Mouse (Mus musculus) midbrain, embryonic 10.5 days (tissue): ENCODE data around the gene Hist1h3g. TPM values are rescaled to one million over a fixed set of nuclear protein-coding genes. Genes with fewer than 3 reads are reported as not detected.
"Not testable (repeated sequence)": the region's sequence is repeated elsewhere in the genome, so short reads cannot be mapped to it uniquely, and the experiment has no call there.

Experiments
- DNase-seq: peaks from one replicate; pipeline ENCODE4 v3.0.0-alpha.2; 2017; ENCODE audit warnings: low spot score
- H3K27ac ChIP-seq: fragments of 300-500 bp; sonication (generic); replicated peaks from 2 replicates; pipeline ENCODE4 v1.5.1; 2016; ENCODE audit warnings: mild to moderate bottlenecking
- H3K27me3 ChIP-seq: fragments of 300-500 bp; sonication (generic); 2 replicates; pipeline ENCODE4 v1.6.1; 2016; ENCODE audit warnings: low read depth, mild to moderate bottlenecking; ENCODE audit not compliant: poor library complexity, severe bottlenecking
- H3K36me3 ChIP-seq: fragments of 300-500 bp; sonication (generic); 2 replicates; pipeline ENCODE4 v1.6.1; 2016; ENCODE audit warnings: mild to moderate bottlenecking, moderate library complexity
- H3K4me1 ChIP-seq: fragments of 300-500 bp; sonication (generic); 2 replicates; pipeline ENCODE4 v1.6.1; 2016
- H3K4me3 ChIP-seq: fragments of 300-500 bp; sonication (generic); 2 replicates; pipeline ENCODE4 v1.5.1; 2016; ENCODE audit warnings: mild to moderate bottlenecking, moderate library complexity
- H3K9me3 ChIP-seq: fragments of 300-500 bp; sonication (generic); replicated peaks from 2 replicates; pipeline ENCODE4 v1.6.1; 2016; ENCODE audit warnings: mild to moderate bottlenecking
- WGBS: fragments of 180-500 bp; shearing (Covaris S2); methylation state at CpG from one replicate; pipeline ENCODE4 v1.1.7; 2016; 5-methylcytosine and 5-hydroxymethylcytosine counted together
- polyA plus RNA-seq: library from polyadenylated mRNA; unstranded; fragments of >200 nt; fragmentation: Nextera tagmentation; extraction: Ambion mirVana; gene quantifications from 2 replicates; pipeline ENCODE4 v1.2.1, GENCODE M21; 2016

The Hist1h3g gene
- 5.5 and 5.6 TPM in 2 replicates for polyA plus RNA-seq

- under 1% methylated on average over 53 of the region's 62 CpGs for WGBS
- Histone ChIP-seq H3K4me3 (peak within 1 kb of the TSS; percentile 65), H3K4me1 (peaks cover 44% of the 10 kb centered on the region), H3K27ac (peak within 1 kb of the TSS; percentile 97)
- H3K9me3 ChIP-seq, H3K27me3 ChIP-seq, H3K36me3 ChIP-seq: not testable (repeated sequence)
- peak; percentile 92 for DNase-seq
These were observed at the start of gene Hist1h3g for GRCm38 (mm10) chr13:23535137-23536075. Gene Hist1h3g, plus strand, starts transcription at chr13:23535422.

- WGBS = 1% methylated on average over 13 of the region's 14 CpGs
These were observed 46.6 kb upstream of the Hist1h3g start, which contains the start of gene Btn2a2 for GRCm38 (mm10) chr13:23488400-23489322. Gene Btn2a2, minus strand, starts transcription at chr13:23488857.

GRCm38 (mm10) chr13:23490863-23491262 lies 44.4 kb upstream of the Hist1h3g start:
- H3K4me3 ChIP-seq = no peak overlapping the region
- no peaks in the 10 kb centered on the region for H3K36me3 ChIP-seq
- H3K27me3 ChIP-seq = peaks cover 25% of the 10 kb centered on the region
- 92% methylated on average over 1 of the region's 1 CpGs for WGBS
- no peak overlapping the region for H3K27ac ChIP-seq
- no peaks in the 10 kb centered on the region for H3K9me3 ChIP-seq
- H3K4me1 ChIP-seq = peaks cover 26% of the 10 kb centered on the region
- no peak for DNase-seq

More at GRCm38 (mm10) chr13:23488400-23489322, 46.6 kb upstream of the Hist1h3g start, which contains the start of gene Btn2a2:
- Histone ChIP-seq H3K27me3 (peaks cover 23% of the 10 kb centered on the region), H3K27ac (peak within 1 kb of the TSS; percentile 42), H3K4me3 (peak within 1 kb of the TSS; percentile 50), H3K9me3 (no peaks in the 10 kb centered on the region), H3K36me3 (no peaks in the 10 kb centered on the region), H3K4me1 (peaks cover 26% of the 10 kb centered on the region)
- peak; percentile 62 for DNase-seq

- 16% methylated on average over 1 of the region's 1 CpGs for WGBS
- Histone ChIP-seq H3K27ac (no peak overlapping the region), H3K36me3 (no peaks in the 10 kb centered on the region), H3K4me1 (peaks cover 26% of the 10 kb centered on the region), H3K27me3 (peaks cover 25% of the 10 kb centered on the region), H3K4me3 (no peak overlapping the region), H3K9me3 (no peaks in the 10 kb centered on the region)
- DNase-seq = no peak
These were observed 44.0 kb upstream of the Hist1h3g start for GRCm38 (mm10) chr13:23491263-23491662.

- 5% methylated on average over 14 of the region's 14 CpGs for WGBS
- no peak for DNase-seq
- Histone ChIP-seq H3K27me3 (peaks cover 22% of the 10 kb centered on the region), H3K27ac (0 out of 2 replicates have a peak overlapping the region, but pooled peaks have one; percentile 4), H3K36me3 (no peaks in the 10 kb centered on the region), H3K9me3 (no peaks in the 10 kb centered on the region), H3K4me1 (peaks cover 26% of the 10 kb centered on the region), H3K4me3 (peak overlapping the region; percentile 43)
These were observed 43.2 kb upstream of the Hist1h3g start for GRCm38 (mm10) chr13:23491990-23492389.

- Histone ChIP-seq H3K27ac (no peak overlapping the region), H3K27me3 (peaks cover 9% of the 10 kb centered on the region; the same call in 1 of the 2 replicates), H3K9me3 (no peaks in the 10 kb centered on the region), H3K4me1 (peaks cover 33% of the 10 kb centered on the region), H3K36me3 (no peaks in the 10 kb centered on the region), H3K4me3 (no peak overlapping the region)
- no peak for DNase-seq
- 73% methylated on average over 6 of the region's 6 CpGs for WGBS
These were observed 39.7 kb upstream of the Hist1h3g start for GRCm38 (mm10) chr13:23495526-23495925.

GRCm38 (mm10) chr13:23497656-23498321 lies 37.4 kb upstream of the Hist1h3g start:
- Histone ChIP-seq H3K27me3 (peaks cover 7% of the 10 kb centered on the region; the same call in 1 of the 2 replicates), H3K4me3 (peak overlapping the region; percentile 53), H3K27ac (no peak overlapping the region; the same call in 1 of the 2 replicates), H3K36me3 (no peaks in the 10 kb centered on the region), H3K9me3 (no peaks in the 10 kb centered on the region), H3K4me1 (peaks cover 33% of the 10 kb centered on the region)
- DNase-seq = peak; percentile 76
- under 1% methylated on average over 19 of the region's 19 CpGs for WGBS

GRCm38 (mm10) chr13:23498653-23499052 lies 36.6 kb upstream of the Hist1h3g start:
- DNase-seq = no peak
- 6% methylated on average over 10 of the region's 10 CpGs for WGBS
- H3K27me3 ChIP-seq = 0 out of 2 replicates have a peak, but pooled peaks cover 2% of the 10 kb centered on the region
- no peak overlapping the region for H3K27ac ChIP-seq
- H3K4me3 ChIP-seq = peak overlapping the region; percentile 53
- peaks cover 38% of the 10 kb centered on the region for H3K4me1 ChIP-seq
- no peaks in the 10 kb centered on the region for H3K9me3 ChIP-seq
- no peaks in the 10 kb centered on the region for H3K36me3 ChIP-seq

- under 1% methylated on average over 7 of the region's 7 CpGs for WGBS
- DNase-seq = no peak
These were observed 35.3 kb upstream of the Hist1h3g start for GRCm38 (mm10) chr13:23499943-23500342.

GRCm38 (mm10) chr13:23500424-23501200 lies 34.6 kb upstream of the Hist1h3g start:
- H3K4me3 ChIP-seq = peak overlapping the region; percentile 45
- H3K36me3 ChIP-seq = no peaks in the 10 kb centered on the region
- H3K4me1 ChIP-seq = peaks cover 53% of the 10 kb centered on the region
- no peaks in the 10 kb centered on the region for H3K9me3 ChIP-seq
- DNase-seq = peak; percentile 82
- under 1% methylated on average over 17 of the region's 17 CpGs for WGBS
- H3K27me3 ChIP-seq = no peaks in the 10 kb centered on the region
- H3K27ac ChIP-seq = no peak overlapping the region

More at GRCm38 (mm10) chr13:23499943-23500342, 35.3 kb upstream of the Hist1h3g start:
- no peaks in the 10 kb centered on the region for H3K9me3 ChIP-seq
- no peak overlapping the region for H3K27ac ChIP-seq
- H3K27me3 ChIP-seq = no peaks in the 10 kb centered on the region
- H3K36me3 ChIP-seq = no peaks in the 10 kb centered on the region
- peak overlapping the region; percentile 5; the same call in 1 of the 2 replicates for H3K4me3 ChIP-seq
- H3K4me1 ChIP-seq = peaks cover 46% of the 10 kb centered on the region

- Histone ChIP-seq H3K27ac (no peak overlapping the region), H3K4me3 (peak overlapping the region; percentile 45), H3K27me3 (no peaks in the 10 kb centered on the region), H3K36me3 (no peaks in the 10 kb centered on the region), H3K4me1 (peaks cover 58% of the 10 kb centered on the region), H3K9me3 (no peaks in the 10 kb centered on the region)
- 19% methylated on average over 5 of the region's 5 CpGs for WGBS
- no peak for DNase-seq
These were observed 33.7 kb upstream of the Hist1h3g start for GRCm38 (mm10) chr13:23501511-23501910.
